Mouse (Mus musculus): ENCODE measurements around the gene Slc17a9. TPM values are rescaled to one million over a fixed set of nuclear protein-coding genes. Genes with fewer than 3 reads are reported as not detected.

The Slc17a9 gene
- total and polyA plus RNA-seq, 3 experiments: 6.7 to 16.1 TPM; not detected in 1

DNA sequence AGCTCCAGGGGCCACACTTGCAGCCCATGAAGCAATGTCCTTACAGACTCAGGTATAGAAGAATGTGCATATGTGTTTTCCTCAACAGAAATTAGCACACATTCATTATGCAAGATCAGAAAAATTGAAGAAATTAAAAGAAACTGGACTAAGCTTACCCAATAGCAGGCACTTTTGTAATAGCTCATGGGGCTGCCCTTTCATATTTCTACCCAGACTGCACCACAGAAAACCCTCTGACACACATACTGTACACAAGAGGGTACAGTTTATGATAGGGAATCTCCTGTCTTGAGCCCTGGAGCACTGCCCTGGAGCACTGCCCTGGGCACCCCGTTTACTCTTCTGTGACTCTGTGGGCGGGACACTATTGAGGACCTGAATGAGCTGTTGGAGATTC lies 12.9 kb downstream of the Slc17a9 start:
- Histone ChIP-seq H3K9me3 (replicated peaks; ENCODE audit: insufficient read depth, low read length) (no peaks in the 10 kb centered on the region), H3K4me1 (ENCODE audit: control insufficient read depth in 1 of 2, insufficient read depth in 2 of 2, low read length in 2 of 2) (no peaks in the 10 kb centered on the region; a peak in 1 of 4 replicates), H3K36me3 (ENCODE audit: control insufficient read depth in 1 of 2, insufficient read depth in 2 of 2, low read length in 2 of 2) (no peaks in the 10 kb centered on the region), H3K27me3 (ENCODE audit: control insufficient read depth in 1 of 2, insufficient read depth in 2 of 2, low read length in 2 of 2) (no peaks in the 10 kb centered on the region), H3K79me2 (ENCODE audit: control insufficient read depth, insufficient read depth, low read length, poor library complexity) (no peaks in the 10 kb centered on the region), H3K27ac (ENCODE audit: control insufficient read depth, low read depth, low read length) (no peak overlapping the region), H3K9ac (ENCODE audit: control insufficient read depth, low read depth, low read length, poor library complexity, severe bottlenecking) (no peak overlapping the region), H3K4me3 (ENCODE audit: control insufficient read depth in 1 of 2, insufficient read depth in 1 of 2, low read depth in 2 of 2, low read length in 2 of 2) (no peak overlapping the region)
- no peak for DNase-seq (ENCODE audit: low read depth, low spot score)
- TF ChIP-seq MAFK (IDR thresholded peaks at IDR 0.05; ENCODE audit: borderline replicate concordance, low read depth, low read length) (no peak), TAL1 (IDR thresholded peaks at IDR 0.05; ENCODE audit: low read length) (no peak), GATA1 (IDR thresholded peaks at IDR 0.05; ENCODE audit: low read depth, low read length) (no peak), KAT2A (conservative IDR thresholded peaks at IDR 0.05; ENCODE audit: low read depth, low read length) (no peak), NRF1 (IDR thresholded peaks at IDR 0.05; ENCODE audit: insufficient read depth, low read depth, low read length, poor library complexity, severe bottlenecking) (no peak), HCFC1 (IDR thresholded peaks at IDR 0.05; ENCODE audit: low read depth, low read length) (no peak), JUND (IDR thresholded peaks at IDR 0.05; ENCODE audit: low read depth, low read length) (no peak), CTCF (IDR thresholded peaks at IDR 0.05 in 2 of 3, conservative IDR thresholded peaks at IDR 0.05 in 1 of 3; ENCODE audit: control insufficient read depth in 1 of 3, insufficient read depth in 1 of 3, low read depth in 2 of 3, low read length in 3 of 3, poor library complexity in 1 of 3, severe bottlenecking in 1 of 3) (no peak), POLR2AphosphoS2 (IDR thresholded peaks at IDR 0.05; ENCODE audit: low read length) (no peak), POLR2A (IDR thresholded peaks at IDR 0.05; ENCODE audit: control insufficient read depth in 1 of 2, insufficient read depth in 1 of 2, low read depth in 1 of 2, low read length in 2 of 2, poor library complexity in 1 of 2) (no peak), SIN3A (IDR thresholded peaks at IDR 0.05; ENCODE audit: low read length) (no peak)

DNA sequence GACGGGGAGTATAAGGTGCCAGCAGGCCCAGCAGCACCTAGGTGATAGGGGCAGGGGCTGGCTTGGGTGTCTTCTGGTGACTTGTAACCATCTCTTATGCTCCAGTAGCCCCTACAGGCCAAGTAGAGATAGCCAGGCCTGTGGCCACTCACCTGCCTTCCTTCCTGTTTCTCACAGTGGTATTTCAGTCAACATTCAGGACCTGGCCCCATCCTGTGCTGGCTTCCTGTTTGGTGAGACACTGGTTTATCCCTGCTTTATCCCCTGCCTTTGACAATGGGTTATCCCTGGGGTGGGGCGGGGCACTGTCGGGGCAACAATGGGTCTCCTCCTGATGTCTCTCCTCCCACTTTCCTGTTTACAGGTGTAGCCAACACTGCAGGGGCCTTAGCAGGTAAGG lies 15.3 kb downstream of the Slc17a9 start:
- TF ChIP-seq ZKSCAN1 (IDR thresholded peaks at IDR 0.05; ENCODE audit: low read depth, low read length): no peak
- TF ChIP-seq GABPA (IDR thresholded peaks at IDR 0.05; ENCODE audit: low read depth, low read length): no peak
- TF ChIP-seq RCOR1 (IDR thresholded peaks at IDR 0.05; ENCODE audit: low read depth, low read length): no peak
- no peak for TF ChIP-seq SMC3 (IDR thresholded peaks at IDR 0.05; ENCODE audit: low read depth, low read length)
- no peak for TF ChIP-seq CTCF (IDR thresholded peaks at IDR 0.05 in 2 of 3, conservative IDR thresholded peaks at IDR 0.05 in 1 of 3; ENCODE audit: control insufficient read depth in 1 of 3, insufficient read depth in 1 of 3, low read depth in 2 of 3, low read length in 3 of 3, poor library complexity in 1 of 3, severe bottlenecking in 1 of 3)
- no peak for TF ChIP-seq SIN3A (IDR thresholded peaks at IDR 0.05; ENCODE audit: low read length)
- TF ChIP-seq MAFK (IDR thresholded peaks at IDR 0.05; ENCODE audit: borderline replicate concordance, low read depth, low read length): no peak
- no peak for TF ChIP-seq MYB (IDR thresholded peaks at IDR 0.05; ENCODE audit: low read depth, low read length)
- no peak for TF ChIP-seq POLR2A (IDR thresholded peaks at IDR 0.05; ENCODE audit: control insufficient read depth in 1 of 2, insufficient read depth in 1 of 2, low read depth in 1 of 2, low read length in 2 of 2, poor library complexity in 1 of 2)
- Histone ChIP-seq H3K9me3 (replicated peaks; ENCODE audit: insufficient read depth, low read length) (no peaks in the 10 kb centered on the region), H3K9ac (ENCODE audit: control insufficient read depth, low read depth, low read length, poor library complexity, severe bottlenecking) (no peak overlapping the region), H3K79me2 (ENCODE audit: control insufficient read depth, insufficient read depth, low read length, poor library complexity) (no peaks in the 10 kb centered on the region), H3K4me1 (ENCODE audit: control insufficient read depth in 1 of 2, insufficient read depth in 2 of 2, low read length in 2 of 2) (no peaks in the 10 kb centered on the region), H3K27me3 (ENCODE audit: control insufficient read depth in 1 of 2, insufficient read depth in 2 of 2, low read length in 2 of 2) (no peaks in the 10 kb centered on the region), H3K4me3 (ENCODE audit: control insufficient read depth in 1 of 2, insufficient read depth in 1 of 2, low read depth in 2 of 2, low read length in 2 of 2) (no peak overlapping the region), H3K36me3 (ENCODE audit: control insufficient read depth in 1 of 2, insufficient read depth in 2 of 2, low read length in 2 of 2) (no peaks in the 10 kb centered on the region), H3K27ac (ENCODE audit: control insufficient read depth, low read depth, low read length) (no peak overlapping the region)
- DNase-seq (ENCODE audit: low read depth, low spot score): no peak

Data from MEL (cell line).